Mouse (Mus musculus): ENCODE results near the gene Kcnma1. TPM values are rescaled to one million over a fixed set of nuclear protein-coding genes. Genes with fewer than 3 reads are reported as not detected.

Gene Kcnma1
- polyA plus RNA-seq, 1 experiment from 2014 or later, result 2.7 TPM

- 92% methylated on average over 4 of the region's 4 CpGs for WGBS
- no peak for ATAC-seq (ENCODE audit: low FRiP score, low read depth)
- H3K27me3 ChIP-seq, result no peaks in the 10 kb centered on the region
- H3K36me3 ChIP-seq, result no peaks in the 10 kb centered on the region
- no peak overlapping the region for H3K4me2 ChIP-seq (replicated peaks)
- no peaks in the 10 kb centered on the region for H3K9me3 ChIP-seq
- no peak overlapping the region for H3K9ac ChIP-seq (replicated peaks)
- peaks cover 9% of the 10 kb centered on the region for H3K4me1 ChIP-seq
- H3K27ac ChIP-seq (replicated peaks), result no peak overlapping the region
- H3K4me3 ChIP-seq, result no peak overlapping the region
Measured at GRCm38 (mm10) chr14:23846706-23847105, 167.6 kb downstream of the Kcnma1 start.

- H3K9ac ChIP-seq (replicated peaks), result no peak overlapping the region
- H3K36me3 ChIP-seq, result no peaks in the 10 kb centered on the region
- no peak overlapping the region for H3K27ac ChIP-seq (replicated peaks)
- ATAC-seq (ENCODE audit: low FRiP score, low read depth), result no peak
- no peaks in the 10 kb centered on the region for H3K4me1 ChIP-seq
- no peaks in the 10 kb centered on the region for H3K9me3 ChIP-seq
- H3K4me3 ChIP-seq, result no peak overlapping the region
- H3K4me2 ChIP-seq (replicated peaks), result no peak overlapping the region
- no peaks in the 10 kb centered on the region for H3K27me3 ChIP-seq
- 78% methylated on average over 3 of the region's 3 CpGs for WGBS
Measured at GRCm38 (mm10) chr14:23842025-23842424, 172.3 kb downstream of the Kcnma1 start.

- Histone ChIP-seq H3K4me2 (replicated peaks) (no peak overlapping the region), H3K9me3 (no peaks in the 10 kb centered on the region), H3K27ac (replicated peaks) (no peak overlapping the region), H3K27me3 (no peaks in the 10 kb centered on the region), H3K4me3 (no peak overlapping the region), H3K4me1 (peaks cover 4% of the 10 kb centered on the region; the same call in 1 of the 2 replicates), H3K9ac (replicated peaks) (no peak overlapping the region), H3K36me3 (no peaks in the 10 kb centered on the region)
- 83% methylated on average over 5 of the region's 5 CpGs for WGBS
- no peak for ATAC-seq (ENCODE audit: low FRiP score, low read depth)
Measured at GRCm38 (mm10) chr14:23839613-23840012, 174.7 kb downstream of the Kcnma1 start.

GRCm38 (mm10) chr14:23835387-23836111, 178.7 kb downstream of the Kcnma1 start:
- no peaks in the 10 kb centered on the region for H3K9me3 ChIP-seq
- peaks cover 6% of the 10 kb centered on the region; the same call in 1 of the 2 replicates for H3K4me1 ChIP-seq
- no peaks in the 10 kb centered on the region for H3K27me3 ChIP-seq
- no peak overlapping the region for H3K27ac ChIP-seq (replicated peaks)
- H3K36me3 ChIP-seq, result no peaks in the 10 kb centered on the region
- 20% methylated on average over 10 of the region's 10 CpGs for WGBS
- H3K4me2 ChIP-seq (replicated peaks), result no peak overlapping the region
- H3K9ac ChIP-seq (replicated peaks), result no peak overlapping the region
- H3K4me3 ChIP-seq, result no peak overlapping the region
- no peak for ATAC-seq (ENCODE audit: low FRiP score, low read depth)

GRCm38 (mm10) chr14:23831284-23831683, 183.0 kb downstream of the Kcnma1 start:
- ATAC-seq (ENCODE audit: low FRiP score, low read depth), result no peak

GRCm38 (mm10) chr14:23830316-23830715, 184.0 kb downstream of the Kcnma1 start:
- no peaks in the 10 kb centered on the region for H3K36me3 ChIP-seq
- H3K4me3 ChIP-seq, result no peak overlapping the region
- 52% methylated on average over 4 of the region's 4 CpGs for WGBS
- H3K27ac ChIP-seq (replicated peaks), result no peak overlapping the region
- no peak for ATAC-seq (ENCODE audit: low FRiP score, low read depth)
- H3K9ac ChIP-seq (replicated peaks), result no peak overlapping the region
- H3K4me1 ChIP-seq, result 0 out of 2 replicates have a peak, but pooled peaks cover 4% of the 10 kb centered on the region
- H3K9me3 ChIP-seq, result no peaks in the 10 kb centered on the region
- no peak overlapping the region for H3K4me2 ChIP-seq (replicated peaks)
- H3K27me3 ChIP-seq, result no peaks in the 10 kb centered on the region

More at GRCm38 (mm10) chr14:23831284-23831683, 183.0 kb downstream of the Kcnma1 start:
- Histone ChIP-seq H3K9ac (replicated peaks) (no peak overlapping the region), H3K4me3 (no peak overlapping the region), H3K9me3 (no peaks in the 10 kb centered on the region), H3K4me2 (replicated peaks) (no peak overlapping the region), H3K27ac (replicated peaks) (no peak overlapping the region), H3K36me3 (no peaks in the 10 kb centered on the region), H3K27me3 (no peaks in the 10 kb centered on the region), H3K4me1 (peaks cover 8% of the 10 kb centered on the region; the same call in 1 of the 2 replicates)
- WGBS, result 12% methylated on average over 5 of the region's 5 CpGs

- no peak overlapping the region for H3K27ac ChIP-seq (replicated peaks)
- no peak overlapping the region for H3K9ac ChIP-seq (replicated peaks)
- no peaks in the 10 kb centered on the region for H3K27me3 ChIP-seq
- H3K9me3 ChIP-seq, result no peaks in the 10 kb centered on the region
- H3K4me2 ChIP-seq (replicated peaks), result no peak overlapping the region
- H3K4me3 ChIP-seq, result no peak overlapping the region
- no peaks in the 10 kb centered on the region for H3K36me3 ChIP-seq
- 88% methylated on average over 3 of the region's 3 CpGs for WGBS
- H3K4me1 ChIP-seq, result 0 out of 2 replicates have a peak, but pooled peaks cover 4% of the 10 kb centered on the region
- ATAC-seq (ENCODE audit: low FRiP score, low read depth), result no peak
Measured at GRCm38 (mm10) chr14:23828711-23829320, 185.5 kb downstream of the Kcnma1 start.

GRCm38 (mm10) chr14:23824937-23825336, 189.4 kb downstream of the Kcnma1 start:
- Histone ChIP-seq H3K27me3 (no peaks in the 10 kb centered on the region), H3K4me2 (replicated peaks) (no peak overlapping the region), H3K9ac (replicated peaks) (no peak overlapping the region), H3K36me3 (no peaks in the 10 kb centered on the region), H3K4me1 (no peaks in the 10 kb centered on the region), H3K27ac (replicated peaks) (no peak overlapping the region), H3K4me3 (no peak overlapping the region), H3K9me3 (no peaks in the 10 kb centered on the region)
- WGBS, result 81% methylated on average over 2 of the region's 2 CpGs
- ATAC-seq (ENCODE audit: low FRiP score, low read depth), result no peak

- H3K4me2 ChIP-seq (replicated peaks), result no peak overlapping the region
- H3K4me1 ChIP-seq, result no peaks in the 10 kb centered on the region
- no peak for ATAC-seq (ENCODE audit: low FRiP score, low read depth)
- H3K36me3 ChIP-seq, result no peaks in the 10 kb centered on the region
- H3K27me3 ChIP-seq, result no peaks in the 10 kb centered on the region
- 72% methylated on average over 4 of the region's 4 CpGs for WGBS
- H3K9ac ChIP-seq (replicated peaks), result no peak overlapping the region
- no peak overlapping the region for H3K4me3 ChIP-seq
- H3K9me3 ChIP-seq, result no peaks in the 10 kb centered on the region
- H3K27ac ChIP-seq (replicated peaks), result no peak overlapping the region
Measured at GRCm38 (mm10) chr14:23824267-23824666, 190.0 kb downstream of the Kcnma1 start.

GRCm38 (mm10) chr14:23817585-23817984, 196.7 kb downstream of the Kcnma1 start:
- no peak overlapping the region for H3K9ac ChIP-seq (replicated peaks)
- ATAC-seq (ENCODE audit: low FRiP score, low read depth), result no peak
- 92% methylated on average over 3 of the region's 3 CpGs for WGBS
- no peak overlapping the region for H3K27ac ChIP-seq (replicated peaks)
- no peak overlapping the region for H3K4me2 ChIP-seq (replicated peaks)
- no peaks in the 10 kb centered on the region for H3K27me3 ChIP-seq
- no peak overlapping the region for H3K4me3 ChIP-seq
- H3K36me3 ChIP-seq, result no peaks in the 10 kb centered on the region
- H3K4me1 ChIP-seq, result no peaks in the 10 kb centered on the region
- no peaks in the 10 kb centered on the region for H3K9me3 ChIP-seq

- Histone ChIP-seq H3K4me1 (0 out of 2 replicates have a peak, but pooled peaks cover 2% of the 10 kb centered on the region), H3K4me3 (no peak overlapping the region), H3K36me3 (no peaks in the 10 kb centered on the region), H3K27me3 (no peaks in the 10 kb centered on the region), H3K4me2 (replicated peaks) (no peak overlapping the region), H3K27ac (replicated peaks) (no peak overlapping the region), H3K9me3 (no peaks in the 10 kb centered on the region), H3K9ac (replicated peaks) (no peak overlapping the region)
- 64% methylated on average over 1 of the region's 1 CpGs for WGBS
- ATAC-seq (ENCODE audit: low FRiP score, low read depth), result no peak
Measured at GRCm38 (mm10) chr14:23810081-23810480, 204.2 kb downstream of the Kcnma1 start.

- no peak for ATAC-seq (ENCODE audit: low FRiP score, low read depth)
Measured at GRCm38 (mm10) chr14:23809124-23809523, 205.2 kb downstream of the Kcnma1 start.

More at GRCm38 (mm10) chr14:23809124-23809523, 205.2 kb downstream of the Kcnma1 start:
- H3K4me1 ChIP-seq, result 0 out of 2 replicates have a peak, but pooled peaks cover 2% of the 10 kb centered on the region
- H3K9me3 ChIP-seq, result no peaks in the 10 kb centered on the region
- WGBS, result 79% methylated on average over 1 of the region's 1 CpGs
- H3K27ac ChIP-seq (replicated peaks), result no peak overlapping the region
- H3K4me3 ChIP-seq, result no peak overlapping the region
- no peaks in the 10 kb centered on the region for H3K27me3 ChIP-seq
- no peak overlapping the region for H3K4me2 ChIP-seq (replicated peaks)
- no peak overlapping the region for H3K9ac ChIP-seq (replicated peaks)
- no peaks in the 10 kb centered on the region for H3K36me3 ChIP-seq
